Mouse (Mus musculus) thymus, adult 2 months (tissue): Measurements from ENCODE around the gene Kcnab3. TPM values are rescaled to one million over a fixed set of nuclear protein-coding genes. Genes with fewer than 3 reads are reported as not detected.

Experiments used
- DNase-seq: peaks from one replicate; pipeline ENCODE4 v3.0.0; 2021
- H3K27ac ChIP-seq: fragments of 200-500 bp; 2 replicates; pipeline ENCODE4 v1.5.1; 2012; ENCODE audit warnings: low read length, control low read depth; ENCODE audit not compliant: control insufficient read depth, insufficient read depth
- H3K27me3 ChIP-seq: fragments of 200-500 bp; 2 replicates; pipeline ENCODE4 v1.6.1; 2012; ENCODE audit warnings: mild to moderate bottlenecking, low read length, moderate library complexity, mixed read lengths; ENCODE audit not compliant: control insufficient read depth, insufficient read depth
- H3K36me3 ChIP-seq: fragments of 200-500 bp; 2 replicates; pipeline ENCODE4 v1.6.1; 2012; ENCODE audit warnings: mild to moderate bottlenecking, low read length, moderate library complexity; ENCODE audit not compliant: control insufficient read depth, insufficient read depth
- H3K4me1 ChIP-seq: fragments of 200-500 bp; replicated peaks from 2 replicates; pipeline ENCODE4 v1.6.1; 2012; ENCODE audit warnings: low read length; ENCODE audit not compliant: control insufficient read depth, insufficient read depth
- H3K4me3 ChIP-seq: fragments of 200-500 bp; 2 replicates; pipeline ENCODE4 v1.5.1; 2012; ENCODE audit warnings: mild to moderate bottlenecking, low read length, control low read depth, moderate library complexity; ENCODE audit not compliant: control insufficient read depth, insufficient read depth
- CTCF ChIP-seq: fragments of 200-500 bp; IDR thresholded peaks from 2 replicates; pipeline ENCODE4 v1.5.1; 2012; ENCODE audit warnings: mild to moderate bottlenecking, control low read depth, low read length, moderate library complexity, borderline replicate concordance; ENCODE audit not compliant: control insufficient read depth, poor library complexity, insufficient read depth; ENCODE audit errors: extremely low read depth
- POLR2A ChIP-seq: fragments of 200-500 bp; IDR thresholded peaks from 2 replicates; pipeline ENCODE4 v1.6.1; 2012; ENCODE audit warnings: mild to moderate bottlenecking, low read length, control low read depth, moderate library complexity; ENCODE audit not compliant: control insufficient read depth, poor library complexity, insufficient read depth; ENCODE audit errors: extremely low read depth
- WGBS: fragments of 180-500 bp; shearing (Covaris S2); methylation state at CpG from one replicate; pipeline ENCODE4 v1.1.7; 2018; 5-methylcytosine and 5-hydroxymethylcytosine counted together
- polyA plus RNA-seq: library from polyadenylated mRNA; depleted of rRNA; stranded (reverse); fragments of >200 nt; gene quantifications from 2 replicates; pipeline ENCODE4 v1.2.3, GENCODE M21; 2012

Gene Kcnab3
- polyA plus RNA-seq, 1 experiment = 2.9 TPM

- Histone ChIP-seq H3K27ac (no peak overlapping the region), H3K4me1 (peaks cover 36% of the 10 kb centered on the region), H3K36me3 (no peaks in the 10 kb centered on the region), H3K27me3 (no peaks in the 10 kb centered on the region), H3K4me3 (no peak overlapping the region)
- DNase-seq = no peak
- TF ChIP-seq POLR2A (no peak), CTCF (no peak)
- WGBS = 97% methylated on average over 6 of the region's 6 CpGs
Measured at GRCm38 (mm10) chr11:69328517-69328916, 2.5 kb downstream of the Kcnab3 start.

GRCm38 (mm10) chr11:69331152-69331551 lies 5.1 kb downstream of the Kcnab3 start:
- 97% methylated on average over 6 of the region's 6 CpGs for WGBS

DNA sequence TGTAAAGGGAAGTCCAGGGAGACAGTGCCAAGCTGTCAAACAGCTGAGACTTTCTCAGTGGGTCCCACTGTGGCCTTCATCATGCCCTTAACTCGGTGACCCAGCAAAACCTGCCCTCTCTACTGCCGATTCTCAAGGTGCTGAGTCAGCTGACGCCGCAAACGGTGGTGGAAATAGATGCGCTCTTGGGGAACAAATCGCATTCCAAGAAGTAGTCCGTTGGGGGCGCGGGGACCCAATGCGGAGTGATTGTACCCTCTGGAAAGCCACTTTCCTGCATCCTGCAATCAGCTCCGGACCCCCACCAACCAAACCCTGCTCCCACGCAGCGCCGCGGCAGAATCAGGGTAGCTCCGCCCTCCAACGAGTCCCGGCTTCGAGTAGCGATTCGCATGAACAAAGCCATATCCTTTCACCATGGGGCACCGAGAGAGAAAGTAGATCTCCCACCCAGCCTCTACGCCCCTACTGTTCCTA lies 5.9 kb downstream of the Kcnab3 start:
- Histone ChIP-seq H3K4me1 (peaks cover 17% of the 10 kb centered on the region), H3K36me3 (no peaks in the 10 kb centered on the region), H3K27me3 (no peaks in the 10 kb centered on the region), H3K4me3 (peak overlapping the region; percentile 87), H3K27ac (no peak overlapping the region)
- DNase-seq = peak; percentile 79
- WGBS = 2% methylated on average over 24 of the region's 24 CpGs
- TF ChIP-seq POLR2A (peak; percentile 43; the same call in 1 of the 2 replicates), CTCF (no peak)

More at GRCm38 (mm10) chr11:69331152-69331551, 5.1 kb downstream of the Kcnab3 start:
- no peaks in the 10 kb centered on the region for H3K27me3 ChIP-seq
- H3K4me1 ChIP-seq = peaks cover 25% of the 10 kb centered on the region
- H3K36me3 ChIP-seq = no peaks in the 10 kb centered on the region
- no peak for DNase-seq
- TF ChIP-seq CTCF = no peak
- no peak for TF ChIP-seq POLR2A
- H3K27ac ChIP-seq = no peak overlapping the region
- no peak overlapping the region for H3K4me3 ChIP-seq

- H3K4me1 ChIP-seq = peaks cover 15% of the 10 kb centered on the region
- no peak overlapping the region for H3K27ac ChIP-seq
- H3K4me3 ChIP-seq = no peak overlapping the region
- H3K27me3 ChIP-seq = no peaks in the 10 kb centered on the region
- WGBS = 61% methylated on average over 8 of the region's 8 CpGs
- DNase-seq = no peak
- no peak for TF ChIP-seq CTCF
- no peak for TF ChIP-seq POLR2A
- H3K36me3 ChIP-seq = no peaks in the 10 kb centered on the region
Measured at GRCm38 (mm10) chr11:69332713-69333253, 6.7 kb downstream of the Kcnab3 start.

DNA sequence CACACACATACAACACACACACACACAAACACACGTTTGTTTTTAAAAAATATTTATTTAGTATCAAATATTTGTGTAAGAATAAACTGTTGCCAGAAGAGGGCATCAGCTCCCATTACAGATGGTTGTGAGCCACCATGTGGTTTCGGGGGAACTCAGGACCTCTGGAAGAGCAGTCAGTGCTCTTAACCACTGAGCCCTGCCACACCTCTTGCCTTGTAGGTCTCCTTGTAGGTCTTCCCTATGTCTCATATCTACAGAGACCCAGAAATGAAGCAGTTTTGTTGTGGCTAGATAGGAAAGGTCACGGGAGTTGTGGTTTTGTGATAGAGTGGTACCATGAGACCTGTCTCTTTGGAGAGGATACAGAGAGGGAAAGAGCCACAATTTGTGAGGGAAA lies 7.9 kb downstream of the Kcnab3 start:
- Histone ChIP-seq H3K4me3 (no peak overlapping the region), H3K4me1 (peaks cover 15% of the 10 kb centered on the region), H3K27ac (no peak overlapping the region), H3K36me3 (no peaks in the 10 kb centered on the region), H3K27me3 (no peaks in the 10 kb centered on the region)
- DNase-seq = no peak
- no peak for TF ChIP-seq CTCF
- no peak for TF ChIP-seq POLR2A
- WGBS = 14% methylated on average over 3 of the region's 3 CpGs

DNA sequence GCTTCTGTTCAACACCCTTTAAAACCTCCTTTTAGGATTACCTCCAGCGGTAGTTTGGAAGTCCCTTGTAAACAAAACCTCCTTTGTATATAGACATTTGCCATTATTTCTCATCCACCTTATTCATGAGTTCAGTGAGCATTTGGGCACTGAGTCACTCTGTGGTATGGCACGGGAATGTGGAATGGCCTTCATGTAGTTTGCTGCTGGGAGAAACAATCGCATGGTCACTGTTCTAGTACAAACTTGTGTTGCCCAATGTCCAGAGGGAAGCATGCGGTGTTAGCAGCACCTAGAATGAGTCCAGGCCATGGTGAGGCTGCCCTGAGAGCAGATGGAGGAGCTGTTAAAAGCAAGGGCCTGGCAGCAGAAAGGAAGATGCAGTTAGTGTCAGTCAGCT lies 8.7 kb downstream of the Kcnab3 start:
- H3K36me3 ChIP-seq = no peaks in the 10 kb centered on the region
- DNase-seq = no peak
- peaks cover 20% of the 10 kb centered on the region for H3K4me1 ChIP-seq
- no peak overlapping the region for H3K27ac ChIP-seq
- H3K4me3 ChIP-seq = no peak overlapping the region
- no peaks in the 10 kb centered on the region for H3K27me3 ChIP-seq
- TF ChIP-seq POLR2A (no peak), CTCF (no peak)
- 90% methylated on average over 4 of the region's 4 CpGs for WGBS
